Mouse (Mus musculus) heart, embryonic 14.5 days (tissue): ENCODE measurements around the gene Slpi. TPM values are rescaled to one million over a fixed set of nuclear protein-coding genes. Genes with fewer than 3 reads are reported as not detected.

Source experiments
- ATAC-seq: fragments of 200-750 bp; cut with Nextera tagmentation; 2 replicates; pipeline ENCODE4 v1.8.0; 2017; ENCODE audit warnings: low read depth, moderate TSS enrichment; ENCODE audit not compliant: insufficient number of reproducible peaks, insufficient read depth, low FRiP score
- H3K27ac ChIP-seq, 2 experiments: fragments of 200-500 bp in 1 of 2; fragments of 300-500 bp in 1 of 2; sonication (generic) in 1 of 2; replicated peaks in 1 of 2; 2 replicates each; pipeline ENCODE4 v1.5.1; 2012 to 2014; ENCODE audit warnings: low read depth in 2 of 2, low read length in 2 of 2, control low read depth in 1 of 2, mild to moderate bottlenecking in 1 of 2, mixed read lengths in 1 of 2; ENCODE audit not compliant: control insufficient read depth in 1 of 2, insufficient read depth in 1 of 2
- H3K27me3 ChIP-seq: fragments of 300-500 bp; sonication (generic); 2 replicates; pipeline ENCODE4 v1.6.1; 2014; ENCODE audit warnings: mild to moderate bottlenecking, low read length, control low read depth; ENCODE audit not compliant: control insufficient read depth, insufficient read depth
- H3K36me3 ChIP-seq: fragments of 300-500 bp; sonication (generic); 2 replicates; pipeline ENCODE4 v1.6.1; 2014; ENCODE audit warnings: mild to moderate bottlenecking, control low read depth, low read length, mixed read lengths; ENCODE audit not compliant: control insufficient read depth, insufficient read depth
- H3K4me1 ChIP-seq, 2 experiments: fragments of 200-500 bp in 1 of 2; fragments of 300-500 bp in 1 of 2; sonication (generic) in 1 of 2; 2 replicates each; pipeline ENCODE4 v1.6.1; 2012 to 2014; ENCODE audit warnings: low read length in 2 of 2, control low read depth in 1 of 2, mixed read lengths in 1 of 2; ENCODE audit not compliant: control insufficient read depth in 2 of 2, insufficient read depth in 2 of 2
- H3K4me2 ChIP-seq: fragments of 300-500 bp; sonication (generic); 2 replicates; pipeline ENCODE4 v1.6.1; 2014; ENCODE audit warnings: mild to moderate bottlenecking, low read length
- H3K4me3 ChIP-seq, 2 experiments: fragments of 200-500 bp in 1 of 2; fragments of 300-500 bp in 1 of 2; sonication (generic) in 1 of 2; 2 replicates each; pipeline ENCODE4 v1.5.1; 2012 to 2014; ENCODE audit warnings: low read length in 2 of 2, mild to moderate bottlenecking in 2 of 2, control low read depth in 1 of 2, low read depth in 1 of 2, moderate library complexity in 1 of 2; ENCODE audit not compliant: control insufficient read depth in 1 of 2, insufficient read depth in 1 of 2
- H3K9ac ChIP-seq: fragments of 300-500 bp; sonication (generic); 2 replicates; pipeline ENCODE4 v1.6.1; 2014; ENCODE audit warnings: mild to moderate bottlenecking, low read length
- H3K9me3 ChIP-seq: fragments of 300-500 bp; sonication (generic); 2 replicates; pipeline ENCODE4 v1.6.1; 2016; ENCODE audit warnings: low read length, control low read depth; ENCODE audit not compliant: control insufficient read depth
- WGBS: fragments of 180-500 bp; shearing (Covaris S2); extraction: QIAGEN DNeasy Blood & Tissue Kit; methylation state at CpG from one replicate; pipeline ENCODE4 v1.1.7; 2014; 5-methylcytosine and 5-hydroxymethylcytosine counted together
- polyA plus RNA-seq: library from polyadenylated mRNA; unstranded; fragments of >200 nt; fragmentation: Nextera tagmentation; extraction: Ambion mirVana; gene quantifications from 2 replicates; pipeline ENCODE4 v1.2.1, GENCODE M21; 2014

Gene Slpi
- polyA plus RNA-seq, 1 experiment from 2014 or later, result 0.63 TPM

GRCm38 (mm10) chr2:164426121-164426520 lies 37.2 kb upstream of the Slpi start:
- no peak overlapping the region for H3K27ac ChIP-seq
- WGBS, result 32% methylated on average over 12 of the region's 12 CpGs
- peaks cover 59% of the 10 kb centered on the region for H3K36me3 ChIP-seq

GRCm38 (mm10) chr2:164425401-164425800 lies 36.5 kb upstream of the Slpi start:
- Histone ChIP-seq H3K27ac (no peak overlapping the region), H3K36me3 (peaks cover 59% of the 10 kb centered on the region), H3K9ac (no peak overlapping the region), H3K4me2 (no peak overlapping the region), H3K9me3 (no peaks in the 10 kb centered on the region), H3K27me3 (no peaks in the 10 kb centered on the region), H3K4me3 (no peak overlapping the region), H3K4me1 (peaks cover under 1% of the 10 kb centered on the region in 2 experiments; a peak in 1 of 4 replicates)
- no peak for ATAC-seq
- 83% methylated on average over 5 of the region's 5 CpGs for WGBS

More at GRCm38 (mm10) chr2:164426121-164426520, 37.2 kb upstream of the Slpi start:
- H3K4me3 ChIP-seq, result no peak overlapping the region
- no peak for ATAC-seq
- H3K27me3 ChIP-seq, result no peaks in the 10 kb centered on the region
- H3K4me1 ChIP-seq, result peaks cover 8% of the 10 kb centered on the region in 2 experiments; a peak in 3 of 4 replicates
- no peaks in the 10 kb centered on the region for H3K9me3 ChIP-seq
- no peak overlapping the region for H3K4me2 ChIP-seq
- H3K9ac ChIP-seq, result no peak overlapping the region

GRCm38 (mm10) chr2:164424406-164424805 lies 35.5 kb upstream of the Slpi start:
- no peaks in the 10 kb centered on the region for H3K9me3 ChIP-seq
- H3K4me2 ChIP-seq, result no peak overlapping the region
- peaks cover 52% of the 10 kb centered on the region for H3K36me3 ChIP-seq
- H3K9ac ChIP-seq, result no peak overlapping the region
- H3K27me3 ChIP-seq, result no peaks in the 10 kb centered on the region
- WGBS, result 94% methylated on average over 8 of the region's 8 CpGs
- no peaks in the 10 kb centered on the region for H3K4me1 ChIP-seq
- no peak overlapping the region for H3K4me3 ChIP-seq
- ATAC-seq, result no peak
- no peak overlapping the region for H3K27ac ChIP-seq

GRCm38 (mm10) chr2:164423464-164423863 lies 34.6 kb upstream of the Slpi start:
- ATAC-seq, result no peak
- Histone ChIP-seq H3K4me1 (peaks cover 0 to 5% of the 10 kb centered on the region in 2 experiments; a peak in 1 of 4 replicates), H3K4me2 (no peak overlapping the region), H3K27ac (no peak overlapping the region), H3K9me3 (no peaks in the 10 kb centered on the region), H3K27me3 (no peaks in the 10 kb centered on the region), H3K9ac (no peak overlapping the region), H3K4me3 (no peak overlapping the region), H3K36me3 (peaks cover 43% of the 10 kb centered on the region)
- WGBS, result 90% methylated on average over 11 of the region's 11 CpGs

GRCm38 (mm10) chr2:164422675-164423393 lies 33.9 kb upstream of the Slpi start:
- Histone ChIP-seq H3K4me3 (no peak overlapping the region), H3K36me3 (peaks cover 37% of the 10 kb centered on the region), H3K27me3 (no peaks in the 10 kb centered on the region), H3K4me2 (no peak overlapping the region), H3K9me3 (no peaks in the 10 kb centered on the region), H3K4me1 (peaks cover 0 to 6% of the 10 kb centered on the region in 2 experiments; a peak in 2 of 4 replicates), H3K27ac (no peak overlapping the region), H3K9ac (no peak overlapping the region)
- ATAC-seq, result no peak
- WGBS, result 75% methylated on average over 15 of the region's 15 CpGs

GRCm38 (mm10) chr2:164421979-164422378 lies 33.1 kb upstream of the Slpi start:
- ATAC-seq, result no peak
- Histone ChIP-seq H3K9ac (no peak overlapping the region), H3K9me3 (no peaks in the 10 kb centered on the region), H3K27ac (no peak overlapping the region), H3K27me3 (no peaks in the 10 kb centered on the region), H3K36me3 (peaks cover 30% of the 10 kb centered on the region; the same call in 1 of the 2 replicates), H3K4me2 (no peak overlapping the region), H3K4me3 (no peak overlapping the region), H3K4me1 (peaks cover 0 to 6% of the 10 kb centered on the region in 2 experiments; a peak in 2 of 4 replicates)
- 84% methylated on average over 8 of the region's 8 CpGs for WGBS

GRCm38 (mm10) chr2:164421306-164421705 lies 32.4 kb upstream of the Slpi start:
- Histone ChIP-seq H3K9ac (no peak overlapping the region), H3K27me3 (no peaks in the 10 kb centered on the region), H3K4me3 (no peak overlapping the region), H3K36me3 (peaks cover 24% of the 10 kb centered on the region; the same call in 1 of the 2 replicates), H3K4me1 (peaks cover 0 to 6% of the 10 kb centered on the region in 2 experiments; a peak in 2 of 4 replicates), H3K4me2 (no peak overlapping the region), H3K9me3 (no peaks in the 10 kb centered on the region), H3K27ac (no peak overlapping the region)
- WGBS, result 83% methylated on average over 7 of the region's 7 CpGs
- no peak for ATAC-seq
